Mouse (Mus musculus): Measurements from ENCODE around the gene Gm20388. TPM values are rescaled to one million over a fixed set of nuclear protein-coding genes. Genes with fewer than 3 reads are reported as not detected.

The Gm20388 gene
- polyA plus RNA-seq, 1 experiment: 18.7 TPM

DNA sequence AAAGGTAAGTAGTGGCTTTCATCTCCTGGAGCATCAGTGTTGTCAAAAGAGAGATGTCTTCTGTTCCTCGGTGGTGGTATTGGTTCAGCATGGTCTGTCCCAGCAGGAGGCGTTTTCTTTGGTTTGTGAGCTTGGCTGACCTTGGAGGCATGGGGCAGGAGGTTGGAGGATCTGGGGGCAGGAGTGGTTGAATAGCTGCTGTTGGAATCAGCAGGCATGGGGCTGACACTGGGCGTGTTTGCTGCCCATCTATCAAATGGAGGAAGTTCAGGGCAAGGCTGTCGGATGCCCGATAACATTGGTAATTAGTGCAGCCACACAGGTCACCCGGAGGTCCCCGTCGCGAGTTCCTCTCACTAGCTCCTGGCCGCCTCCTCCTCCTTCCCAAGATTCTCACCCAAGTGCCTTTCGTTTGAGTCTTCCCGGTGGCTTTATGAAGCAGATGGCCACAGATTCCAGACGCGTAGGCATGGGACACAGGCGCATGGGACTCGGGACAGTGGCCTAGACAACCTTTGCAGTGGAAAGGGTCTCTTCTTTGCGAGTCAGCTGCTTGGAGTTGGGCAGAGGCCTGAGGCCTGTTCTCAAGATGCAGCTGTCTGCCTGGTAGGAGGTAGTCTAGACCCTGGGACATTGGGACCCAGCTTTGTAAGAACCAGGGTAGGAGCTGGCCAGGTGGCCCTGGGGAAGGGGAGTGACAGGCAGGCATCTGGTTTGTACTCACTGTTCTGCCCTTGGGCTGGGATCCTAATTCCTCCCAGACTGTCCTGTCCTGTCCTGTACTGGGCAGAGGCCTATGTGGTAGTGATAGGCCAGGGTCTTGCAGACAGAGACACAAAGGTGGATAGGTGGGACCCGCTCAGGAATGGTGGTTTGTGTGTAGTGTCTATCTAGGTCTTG lies 320.3 kb downstream of the Gm20388 start:
- no peak for TF ChIP-seq POLR2A (IDR thresholded peaks at IDR 0.05; ENCODE audit: borderline replicate concordance, insufficient read depth, low read length)
- TF ChIP-seq CTCF (IDR thresholded peaks at IDR 0.05; ENCODE audit: borderline replicate concordance, insufficient read depth, low read depth, low read length): no peak
- no peak overlapping the region for H3K4me3 ChIP-seq (replicated peaks; ENCODE audit: insufficient read depth, low read depth, low read length)
- WGBS: 82% methylated on average over 18 of the region's 18 CpGs
- H3K4me1 ChIP-seq (ENCODE audit: control insufficient read depth, insufficient read depth, low read length): peaks cover 36% of the 10 kb centered on the region
- no peak overlapping the region for H3K27ac ChIP-seq (ENCODE audit: insufficient read depth, low read length)
- no peaks in the 10 kb centered on the region for H3K27me3 ChIP-seq (ENCODE audit: control insufficient read depth, insufficient read depth, low read length)
- DNase-seq: no peak

DNA sequence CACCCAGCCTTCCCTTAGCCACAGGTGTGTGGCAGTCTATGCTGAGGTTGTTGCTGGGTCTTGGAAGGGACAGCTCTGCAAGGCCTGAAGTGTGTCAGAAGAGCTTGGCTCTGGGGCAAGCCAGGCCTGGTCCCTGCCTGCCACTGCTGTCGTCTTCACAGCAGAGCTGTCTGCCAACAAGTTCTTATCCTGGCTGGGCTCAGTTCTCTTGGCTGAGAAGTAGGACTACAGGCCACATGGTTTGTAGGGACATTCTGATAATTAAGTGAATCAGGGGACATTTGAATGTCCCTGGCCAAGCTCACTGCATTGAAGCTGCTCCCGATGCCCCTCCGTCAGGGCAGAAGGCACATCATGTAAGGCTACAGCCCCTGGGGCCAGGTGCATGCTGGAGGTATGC lies 321.2 kb downstream of the Gm20388 start:
- H3K27me3 ChIP-seq (ENCODE audit: control insufficient read depth, insufficient read depth, low read length): no peaks in the 10 kb centered on the region
- H3K4me3 ChIP-seq (replicated peaks; ENCODE audit: insufficient read depth, low read depth, low read length): no peak overlapping the region

GRCm38 (mm10) chr8:120232398-120232797 lies 321.8 kb downstream of the Gm20388 start:
- Histone ChIP-seq H3K27ac (ENCODE audit: insufficient read depth, low read length) (no peak overlapping the region), H3K4me1 (ENCODE audit: control insufficient read depth, insufficient read depth, low read length) (peaks cover 36% of the 10 kb centered on the region), H3K4me3 (replicated peaks; ENCODE audit: insufficient read depth, low read depth, low read length) (no peak overlapping the region), H3K27me3 (ENCODE audit: control insufficient read depth, insufficient read depth, low read length) (no peaks in the 10 kb centered on the region)
- 37% methylated on average over 4 of the region's 4 CpGs for WGBS
- no peak for DNase-seq
- TF ChIP-seq POLR2A (IDR thresholded peaks at IDR 0.05; ENCODE audit: borderline replicate concordance, insufficient read depth, low read length) (no peak), CTCF (IDR thresholded peaks at IDR 0.05; ENCODE audit: borderline replicate concordance, insufficient read depth, low read depth, low read length) (no peak)

More for the DNA sequence above, 321.2 kb downstream of the Gm20388 start:
- peak in 1 of 2 experiments; percentile 60 for DNase-seq
- TF ChIP-seq CTCF (IDR thresholded peaks at IDR 0.05; ENCODE audit: borderline replicate concordance, insufficient read depth, low read depth, low read length) (no peak), POLR2A (IDR thresholded peaks at IDR 0.05; ENCODE audit: borderline replicate concordance, insufficient read depth, low read length) (no peak)
- Histone ChIP-seq H3K4me1 (ENCODE audit: control insufficient read depth, insufficient read depth, low read length) (peaks cover 36% of the 10 kb centered on the region), H3K27ac (ENCODE audit: insufficient read depth, low read length) (no peak overlapping the region)
- 35% methylated on average over 3 of the region's 3 CpGs for WGBS

- DNase-seq: no peak
- Histone ChIP-seq H3K27me3 (ENCODE audit: control insufficient read depth, insufficient read depth, low read length) (no peaks in the 10 kb centered on the region), H3K4me1 (ENCODE audit: control insufficient read depth, insufficient read depth, low read length) (peaks cover 36% of the 10 kb centered on the region), H3K4me3 (replicated peaks; ENCODE audit: insufficient read depth, low read depth, low read length) (no peak overlapping the region), H3K27ac (ENCODE audit: insufficient read depth, low read length) (no peak overlapping the region)
- WGBS: 31% methylated on average over 13 of the region's 13 CpGs
- TF ChIP-seq CTCF (IDR thresholded peaks at IDR 0.05; ENCODE audit: borderline replicate concordance, insufficient read depth, low read depth, low read length) (no peak), POLR2A (IDR thresholded peaks at IDR 0.05; ENCODE audit: borderline replicate concordance, insufficient read depth, low read length) (no peak)
Observed at GRCm38 (mm10) chr8:120232913-120233312, 322.3 kb downstream of the Gm20388 start.

GRCm38 (mm10) chr8:120234457-120234856 lies 323.8 kb downstream of the Gm20388 start:
- WGBS: 35% methylated on average over 12 of the region's 12 CpGs
- no peaks in the 10 kb centered on the region for H3K27me3 ChIP-seq (ENCODE audit: control insufficient read depth, insufficient read depth, low read length)
- no peak overlapping the region for H3K27ac ChIP-seq (ENCODE audit: insufficient read depth, low read length)
- no peak overlapping the region for H3K4me3 ChIP-seq (replicated peaks; ENCODE audit: insufficient read depth, low read depth, low read length)
- TF ChIP-seq CTCF (IDR thresholded peaks at IDR 0.05; ENCODE audit: borderline replicate concordance, insufficient read depth, low read depth, low read length) (no peak), POLR2A (IDR thresholded peaks at IDR 0.05; ENCODE audit: borderline replicate concordance, insufficient read depth, low read length) (no peak)
- no peak for DNase-seq
- H3K4me1 ChIP-seq (ENCODE audit: control insufficient read depth, insufficient read depth, low read length): peaks cover 36% of the 10 kb centered on the region

DNA sequence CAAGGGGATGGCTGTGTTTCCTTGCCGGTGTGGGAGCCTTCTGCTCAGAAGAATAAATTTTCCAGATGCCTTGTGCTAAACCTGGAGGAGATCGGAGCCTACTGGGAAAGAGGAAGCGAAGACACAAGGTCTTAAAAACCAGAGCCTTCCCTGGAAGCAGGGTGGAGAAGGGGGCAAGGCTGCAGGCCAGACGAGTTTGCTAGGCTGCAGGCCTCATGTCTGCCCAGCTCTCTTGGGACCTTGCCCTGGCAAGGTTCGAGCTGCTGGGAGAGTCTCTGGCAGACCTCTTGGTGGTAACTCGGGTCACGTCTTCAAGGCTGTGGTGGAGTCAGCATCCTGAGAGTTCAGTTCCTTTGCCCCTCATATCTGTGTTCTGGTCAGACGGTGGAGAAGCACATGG lies 324.2 kb downstream of the Gm20388 start:
- no peak for TF ChIP-seq POLR2A (IDR thresholded peaks at IDR 0.05; ENCODE audit: borderline replicate concordance, insufficient read depth, low read length)
- no peak for TF ChIP-seq CTCF (IDR thresholded peaks at IDR 0.05; ENCODE audit: borderline replicate concordance, insufficient read depth, low read depth, low read length)
- peaks cover 36% of the 10 kb centered on the region for H3K4me1 ChIP-seq (ENCODE audit: control insufficient read depth, insufficient read depth, low read length)
- H3K27ac ChIP-seq (ENCODE audit: insufficient read depth, low read length): no peak overlapping the region
- no peak for DNase-seq
- WGBS: 63% methylated on average over 8 of the region's 8 CpGs
- H3K4me3 ChIP-seq (replicated peaks; ENCODE audit: insufficient read depth, low read depth, low read length): no peak overlapping the region
- no peaks in the 10 kb centered on the region for H3K27me3 ChIP-seq (ENCODE audit: control insufficient read depth, insufficient read depth, low read length)

GRCm38 (mm10) chr8:120243222-120243621 lies 332.6 kb downstream of the Gm20388 start:
- 92% methylated on average over 4 of the region's 4 CpGs for WGBS
- H3K4me1 ChIP-seq (ENCODE audit: control insufficient read depth, insufficient read depth, low read length): no peaks in the 10 kb centered on the region; the same call in 1 of the 2 replicates
- TF ChIP-seq CTCF (IDR thresholded peaks at IDR 0.05; ENCODE audit: borderline replicate concordance, insufficient read depth, low read depth, low read length) (no peak), POLR2A (IDR thresholded peaks at IDR 0.05; ENCODE audit: borderline replicate concordance, insufficient read depth, low read length) (no peak)
- no peak for DNase-seq
- no peaks in the 10 kb centered on the region for H3K27me3 ChIP-seq (ENCODE audit: control insufficient read depth, insufficient read depth, low read length)
- H3K27ac ChIP-seq (ENCODE audit: insufficient read depth, low read length): no peak overlapping the region
- no peak overlapping the region for H3K4me3 ChIP-seq (replicated peaks; ENCODE audit: insufficient read depth, low read depth, low read length)

DNA sequence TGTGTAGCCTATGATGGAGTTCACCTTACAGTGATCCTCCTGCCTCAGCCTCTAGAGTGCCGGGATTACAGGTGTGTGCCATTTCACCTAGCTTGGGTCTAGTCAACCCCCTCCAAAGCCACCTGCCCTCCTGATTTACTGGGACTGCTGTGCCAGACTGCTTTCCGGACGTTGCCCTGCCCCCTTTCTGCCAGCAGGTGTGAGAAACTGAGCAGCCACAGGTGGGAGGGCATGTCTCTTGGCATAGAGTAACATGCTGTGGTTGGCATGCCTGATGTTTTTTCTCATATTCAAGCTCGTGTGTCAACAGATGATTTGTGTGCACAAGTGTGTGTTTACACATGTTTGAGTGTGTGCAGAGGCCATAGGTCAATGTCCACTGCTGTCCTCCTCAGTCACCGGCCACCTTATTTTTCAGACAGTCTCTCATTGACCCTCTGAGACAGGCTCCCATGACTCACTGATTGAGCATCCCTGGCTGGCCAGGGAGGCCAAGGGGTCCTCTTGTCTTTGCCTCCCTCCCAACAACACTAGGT lies 333.3 kb downstream of the Gm20388 start:
- no peak for DNase-seq
- WGBS: 93% methylated on average over 5 of the region's 5 CpGs

More for the DNA sequence above, 333.3 kb downstream of the Gm20388 start:
- TF ChIP-seq CTCF (IDR thresholded peaks at IDR 0.05; ENCODE audit: borderline replicate concordance, insufficient read depth, low read depth, low read length) (0 out of 2 replicates have a peak, but pooled peaks have one; percentile 1), POLR2A (IDR thresholded peaks at IDR 0.05; ENCODE audit: borderline replicate concordance, insufficient read depth, low read length) (no peak)
- Histone ChIP-seq H3K4me3 (replicated peaks; ENCODE audit: insufficient read depth, low read depth, low read length) (no peak overlapping the region), H3K4me1 (ENCODE audit: control insufficient read depth, insufficient read depth, low read length) (no peaks in the 10 kb centered on the region; the same call in 1 of the 2 replicates), H3K27me3 (ENCODE audit: control insufficient read depth, insufficient read depth, low read length) (no peaks in the 10 kb centered on the region), H3K27ac (ENCODE audit: insufficient read depth, low read length) (no peak overlapping the region)
